Mouse (Mus musculus) limb, embryonic 15.5 days (tissue): Measurements from ENCODE around the gene Cox7a2l. TPM values are rescaled to one million over a fixed set of nuclear protein-coding genes. Genes with fewer than 3 reads are reported as not detected.

Source experiments
- ATAC-seq: fragments of 200-750 bp; cut with Nextera tagmentation; 2 replicates; pipeline ENCODE4 v1.8.0; 2017; ENCODE audit warnings: low read depth, moderate TSS enrichment; ENCODE audit not compliant: insufficient number of reproducible peaks, low FRiP score, low TSS enrichment
- H3K27ac ChIP-seq: fragments of 300-500 bp; sonication (generic); 2 replicates; pipeline ENCODE4 v1.5.1; 2015; ENCODE audit warnings: moderate library complexity, mild to moderate bottlenecking, inconsistent platforms
- H3K27me3 ChIP-seq: fragments of 300-500 bp; sonication (generic); 2 replicates; pipeline ENCODE4 v1.6.1; 2015; ENCODE audit warnings: inconsistent platforms
- H3K36me3 ChIP-seq: fragments of 300-500 bp; sonication (generic); 2 replicates; pipeline ENCODE4 v1.6.1; 2015; ENCODE audit warnings: inconsistent platforms
- H3K4me1 ChIP-seq: fragments of 300-500 bp; sonication (generic); 2 replicates; pipeline ENCODE4 v1.6.1; 2015; ENCODE audit warnings: inconsistent platforms
- H3K4me2 ChIP-seq: fragments of 300-500 bp; sonication (generic); 2 replicates; pipeline ENCODE4 v1.6.1; 2015; ENCODE audit warnings: mild to moderate bottlenecking, inconsistent platforms
- H3K4me3 ChIP-seq: fragments of 300-500 bp; sonication (generic); 2 replicates; pipeline ENCODE4 v1.5.1; 2015; ENCODE audit warnings: mild to moderate bottlenecking, inconsistent platforms
- H3K9ac ChIP-seq: fragments of 300-500 bp; sonication (generic); 2 replicates; pipeline ENCODE4 v1.6.1; 2015; ENCODE audit warnings: inconsistent platforms
- H3K9me3 ChIP-seq: fragments of 300-500 bp; sonication (generic); 2 replicates; pipeline ENCODE4 v1.6.1; 2016; ENCODE audit warnings: inconsistent platforms
- WGBS: fragments of 180-500 bp; shearing (Covaris S2); methylation state at CpG from one replicate; pipeline ENCODE4 v1.1.7; 2015; 5-methylcytosine and 5-hydroxymethylcytosine counted together
- polyA plus RNA-seq: library from polyadenylated mRNA; unstranded; fragments of >200 nt; fragmentation: Nextera tagmentation; extraction: Ambion mirVana; gene quantifications from 2 replicates; pipeline ENCODE4 v1.2.1, GENCODE M21; 2015

Gene Cox7a2l
- 142 and 145 TPM in 2 replicates for polyA plus RNA-seq

- H3K36me3 ChIP-seq, result no peaks in the 10 kb centered on the region
- H3K9me3 ChIP-seq, result no peaks in the 10 kb centered on the region
- H3K4me1 ChIP-seq, result peaks cover 11% of the 10 kb centered on the region
- no peak for ATAC-seq
- 88% methylated on average over 8 of the region's 8 CpGs for WGBS
- no peak within 1 kb of the TSS for H3K9ac ChIP-seq
- no peak within 1 kb of the TSS for H3K4me2 ChIP-seq
- no peaks in the 10 kb centered on the region for H3K27me3 ChIP-seq
- H3K27ac ChIP-seq, result no peak within 1 kb of the TSS
- no peak within 1 kb of the TSS for H3K4me3 ChIP-seq
Observed at GRCm38 (mm10) chr17:83517280-83518015, at the start of gene Cox7a2l. TSS of gene Cox7a2l (minus strand) at chr17:83517330.

- 37% methylated on average over 4 of the region's 4 CpGs for WGBS
- Histone ChIP-seq H3K9me3 (no peaks in the 10 kb centered on the region), H3K4me2 (no peak overlapping the region), H3K36me3 (no peaks in the 10 kb centered on the region), H3K27ac (no peak overlapping the region), H3K9ac (no peak overlapping the region), H3K4me1 (no peaks in the 10 kb centered on the region), H3K27me3 (no peaks in the 10 kb centered on the region), H3K4me3 (no peak overlapping the region)
- no peak for ATAC-seq
Observed at GRCm38 (mm10) chr17:83565506-83565905, 48.4 kb upstream of the Cox7a2l start.

GRCm38 (mm10) chr17:83564119-83564820 is 47.1 kb upstream of the Cox7a2l start:
- Histone ChIP-seq H3K4me1 (no peaks in the 10 kb centered on the region), H3K9me3 (no peaks in the 10 kb centered on the region), H3K9ac (no peak overlapping the region), H3K27me3 (no peaks in the 10 kb centered on the region), H3K4me2 (no peak overlapping the region), H3K4me3 (no peak overlapping the region), H3K27ac (no peak overlapping the region), H3K36me3 (no peaks in the 10 kb centered on the region)
- ATAC-seq, result no peak
- 55% methylated on average over 12 of the region's 12 CpGs for whole genome bisulfite sequencing

GRCm38 (mm10) chr17:83563703-83564111 is 46.6 kb upstream of the Cox7a2l start:
- Histone ChIP-seq H3K4me2 (no peak overlapping the region), H3K9ac (no peak overlapping the region), H3K36me3 (no peaks in the 10 kb centered on the region), H3K9me3 (no peaks in the 10 kb centered on the region), H3K4me3 (no peak overlapping the region), H3K27ac (no peak overlapping the region), H3K27me3 (no peaks in the 10 kb centered on the region), H3K4me1 (no peaks in the 10 kb centered on the region)
- WGBS, result 46% methylated on average over 10 of the region's 10 CpGs
- no peak for ATAC-seq

GRCm38 (mm10) chr17:83562153-83563010 is 45.3 kb upstream of the Cox7a2l start:
- Histone ChIP-seq H3K27me3 (no peaks in the 10 kb centered on the region), H3K9ac (no peak overlapping the region), H3K4me2 (no peak overlapping the region), H3K36me3 (no peaks in the 10 kb centered on the region), H3K4me3 (no peak overlapping the region), H3K27ac (no peak overlapping the region), H3K4me1 (no peaks in the 10 kb centered on the region), H3K9me3 (no peaks in the 10 kb centered on the region)
- ATAC-seq, result no peak
- 92% methylated on average over 5 of the region's 5 CpGs for WGBS

- Histone ChIP-seq H3K4me3 (no peak overlapping the region), H3K36me3 (no peaks in the 10 kb centered on the region), H3K4me1 (no peaks in the 10 kb centered on the region), H3K9ac (no peak overlapping the region), H3K27ac (no peak overlapping the region), H3K27me3 (no peaks in the 10 kb centered on the region), H3K4me2 (no peak overlapping the region), H3K9me3 (no peaks in the 10 kb centered on the region)
- 69% methylated on average over 8 of the region's 8 CpGs for WGBS
- no peak for ATAC-seq
Observed at GRCm38 (mm10) chr17:83559081-83559480, 42.0 kb upstream of the Cox7a2l start.

GRCm38 (mm10) chr17:83555836-83556235 is 38.7 kb upstream of the Cox7a2l start:
- no peak overlapping the region for H3K9ac ChIP-seq
- ATAC-seq, result no peak
- 95% methylated on average over 11 of the region's 11 CpGs for WGBS

GRCm38 (mm10) chr17:83554997-83555396 is 37.9 kb upstream of the Cox7a2l start:
- H3K27me3 ChIP-seq, result no peaks in the 10 kb centered on the region
- H3K27ac ChIP-seq, result no peak overlapping the region
- no peak overlapping the region for H3K4me3 ChIP-seq
- ATAC-seq, result no peak
- H3K9ac ChIP-seq, result no peak overlapping the region
- no peak overlapping the region for H3K4me2 ChIP-seq
- 84% methylated on average over 7 of the region's 7 CpGs for WGBS
- H3K36me3 ChIP-seq, result no peaks in the 10 kb centered on the region
- no peaks in the 10 kb centered on the region for H3K4me1 ChIP-seq
- H3K9me3 ChIP-seq, result no peaks in the 10 kb centered on the region

More at GRCm38 (mm10) chr17:83555836-83556235, 38.7 kb upstream of the Cox7a2l start:
- H3K4me2 ChIP-seq, result no peak overlapping the region
- no peak overlapping the region for H3K27ac ChIP-seq
- H3K27me3 ChIP-seq, result no peaks in the 10 kb centered on the region
- no peaks in the 10 kb centered on the region for H3K4me1 ChIP-seq
- no peak overlapping the region for H3K4me3 ChIP-seq
- no peaks in the 10 kb centered on the region for H3K9me3 ChIP-seq
- no peaks in the 10 kb centered on the region for H3K36me3 ChIP-seq

GRCm38 (mm10) chr17:83548501-83549233 is 31.5 kb upstream of the Cox7a2l start:
- Histone ChIP-seq H3K27ac (no peak overlapping the region), H3K36me3 (no peaks in the 10 kb centered on the region), H3K4me3 (no peak overlapping the region), H3K4me2 (no peak overlapping the region), H3K27me3 (peaks cover 50% of the 10 kb centered on the region), H3K9ac (no peak overlapping the region), H3K4me1 (peaks cover 17% of the 10 kb centered on the region), H3K9me3 (no peaks in the 10 kb centered on the region)
- 25% methylated on average over 12 of the region's 12 CpGs for WGBS
- no peak for ATAC-seq

- Histone ChIP-seq H3K4me2 (no peak overlapping the region), H3K27ac (no peak overlapping the region), H3K4me3 (no peak overlapping the region), H3K4me1 (peaks cover 17% of the 10 kb centered on the region), H3K9ac (no peak overlapping the region), H3K9me3 (no peaks in the 10 kb centered on the region), H3K36me3 (no peaks in the 10 kb centered on the region), H3K27me3 (peaks cover 50% of the 10 kb centered on the region)
- no peak for ATAC-seq
- WGBS, result 42% methylated on average over 10 of the region's 10 CpGs
Observed at GRCm38 (mm10) chr17:83547145-83547544, 30.0 kb upstream of the Cox7a2l start.
